Mouse (Mus musculus): ENCODE data around the gene Calml3. TPM values are rescaled to one million over a fixed set of nuclear protein-coding genes. Genes with fewer than 3 reads are reported as not detected.

Calml3 gene
- polyA plus RNA-seq, 1 experiment from 2014 or later, result 0.84 TPM

DNA sequence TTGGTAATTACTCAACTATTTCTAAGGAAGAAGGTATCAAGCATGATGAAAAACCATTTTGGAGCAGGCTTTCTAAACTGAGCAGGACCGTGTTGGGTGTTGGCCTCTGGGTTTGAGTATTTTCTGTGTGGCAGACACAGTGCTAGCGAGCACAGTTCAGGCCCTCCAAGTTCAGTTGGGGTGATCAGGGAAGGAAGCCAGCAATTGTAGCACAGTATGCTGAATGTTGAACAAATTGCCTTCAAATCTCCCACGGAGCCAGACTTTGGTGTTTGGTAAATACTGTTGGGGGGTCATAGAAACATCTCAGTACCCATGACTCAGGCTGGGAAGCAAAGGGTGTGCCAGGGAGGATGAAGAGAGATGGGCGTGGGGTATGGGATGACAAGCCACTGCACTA is 43.0 kb downstream of the Calml3 start:
- no peaks in the 10 kb centered on the region for H3K27me3 ChIP-seq (ENCODE audit: control insufficient read depth, insufficient read depth, low read length)
- no peak overlapping the region for H3K9ac ChIP-seq (ENCODE audit: low read depth, low read length)
- WGBS, result 87% methylated on average over 4 of the region's 4 CpGs
- no peak overlapping the region for H3K4me2 ChIP-seq (replicated peaks; ENCODE audit: low read depth, low read length)
- H3K9me3 ChIP-seq (ENCODE audit: control insufficient read depth, low read length), result no peaks in the 10 kb centered on the region
- H3K36me3 ChIP-seq (ENCODE audit: control insufficient read depth, insufficient read depth, low read length), result no peaks in the 10 kb centered on the region
- H3K4me3 ChIP-seq (ENCODE audit: low read length), result no peak overlapping the region
- H3K4me1 ChIP-seq (ENCODE audit: control insufficient read depth, insufficient read depth, low read length), result no peaks in the 10 kb centered on the region
- no peak for ATAC-seq (ENCODE audit: low FRiP score, low TSS enrichment)
- no peak overlapping the region for H3K27ac ChIP-seq (ENCODE audit: low read depth, low read length)

DNA sequence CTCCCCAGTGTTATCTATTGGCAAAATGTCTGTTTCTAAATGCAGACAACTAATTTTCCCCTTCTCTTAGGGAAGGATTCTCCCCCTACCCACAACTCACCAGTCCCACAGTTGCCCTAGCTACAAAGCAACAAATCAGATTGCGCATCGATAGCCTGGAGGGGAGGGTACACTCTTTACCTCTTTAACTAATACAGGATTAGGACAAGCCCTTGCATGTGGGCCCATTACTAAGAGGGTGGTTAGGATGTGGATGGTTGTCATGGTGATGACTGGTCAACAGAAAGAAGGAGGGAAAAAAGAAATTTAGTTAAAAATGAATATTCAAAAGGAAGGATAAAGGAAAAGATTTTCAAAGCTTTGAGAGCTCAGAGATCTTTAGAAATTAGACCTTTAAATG is 45.8 kb downstream of the Calml3 start:
- no peak overlapping the region for H3K4me3 ChIP-seq (ENCODE audit: low read length)
- ATAC-seq (ENCODE audit: low FRiP score, low TSS enrichment), result no peak
- no peak overlapping the region for H3K4me2 ChIP-seq (replicated peaks; ENCODE audit: low read depth, low read length)
- H3K27me3 ChIP-seq (ENCODE audit: control insufficient read depth, insufficient read depth, low read length), result no peaks in the 10 kb centered on the region
- 91% methylated on average over 2 of the region's 2 CpGs for WGBS
- no peak overlapping the region for H3K27ac ChIP-seq (ENCODE audit: low read depth, low read length)
- no peaks in the 10 kb centered on the region for H3K9me3 ChIP-seq (ENCODE audit: control insufficient read depth, low read length)
- H3K36me3 ChIP-seq (ENCODE audit: control insufficient read depth, insufficient read depth, low read length), result no peaks in the 10 kb centered on the region
- H3K4me1 ChIP-seq (ENCODE audit: control insufficient read depth, insufficient read depth, low read length), result no peaks in the 10 kb centered on the region
- H3K9ac ChIP-seq (ENCODE audit: low read depth, low read length), result no peak overlapping the region

DNA sequence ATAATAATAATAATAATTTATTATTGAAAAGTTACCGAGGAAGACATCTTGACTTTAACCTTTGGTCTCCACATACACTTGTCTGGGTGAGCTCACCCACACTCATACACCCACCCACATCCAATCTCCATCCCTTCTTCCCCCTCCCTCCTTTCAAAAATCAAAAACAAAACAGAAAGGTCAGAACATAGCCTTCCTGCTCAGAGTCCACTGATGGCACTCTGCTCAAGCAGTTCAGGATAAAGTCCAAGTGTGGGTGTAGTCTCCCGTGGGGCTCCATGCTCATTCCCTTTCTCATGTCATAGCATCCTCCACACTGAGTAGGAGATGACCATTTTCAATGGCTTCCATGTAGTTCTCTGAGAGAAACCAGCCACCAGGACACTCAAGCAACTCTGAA is 50.8 kb downstream of the Calml3 start:
- H3K36me3 ChIP-seq (ENCODE audit: control insufficient read depth, insufficient read depth, low read length), result no peaks in the 10 kb centered on the region
- 0 out of 2 replicates have a peak, but pooled peaks cover 3% of the 10 kb centered on the region for H3K4me1 ChIP-seq (ENCODE audit: control insufficient read depth, insufficient read depth, low read length)
- no peak overlapping the region for H3K4me2 ChIP-seq (replicated peaks; ENCODE audit: low read depth, low read length)
- H3K9me3 ChIP-seq (ENCODE audit: control insufficient read depth, low read length), result no peaks in the 10 kb centered on the region
- no peak overlapping the region for H3K4me3 ChIP-seq (ENCODE audit: low read length)
- 93% methylated on average over 2 of the region's 2 CpGs for WGBS
- no peak overlapping the region for H3K9ac ChIP-seq (ENCODE audit: low read depth, low read length)
- no peak overlapping the region for H3K27ac ChIP-seq (ENCODE audit: low read depth, low read length)
- ATAC-seq (ENCODE audit: low FRiP score, low TSS enrichment), result no peak
- H3K27me3 ChIP-seq (ENCODE audit: control insufficient read depth, insufficient read depth, low read length), result no peaks in the 10 kb centered on the region

Other genes starting within 250 kb of the Calml3 start
- 24.7 and 25.8 TPM in 2 replicates for gene Fam208b, start 193.2 kb downstream of the Calml3 start, polyA plus RNA-seq (2014; fragmentation: Nextera tagmentation; extraction: Ambion mirVana)
- 10.5 and 15.7 TPM in 2 replicates for gene Asb13, start 170.3 kb downstream of the Calml3 start, polyA plus RNA-seq (2014; fragmentation: Nextera tagmentation; extraction: Ambion mirVana)
- not detected in 2 replicates for gene Calm4, start 33.4 kb upstream of the Calml3 start, polyA plus RNA-seq (2014; fragmentation: Nextera tagmentation; extraction: Ambion mirVana)
- not detected in 2 replicates for gene Calm5, start 49.9 kb upstream of the Calml3 start, polyA plus RNA-seq (2014; fragmentation: Nextera tagmentation; extraction: Ambion mirVana)
- gene Net1, start 113.9 kb upstream of the Calml3 start, polyA plus RNA-seq (2014; fragmentation: Nextera tagmentation; extraction: Ambion mirVana), result 28.5 and 43.9 TPM in 2 replicates
- gene Tubal3, start 114.0 kb upstream of the Calml3 start, polyA plus RNA-seq (2014; fragmentation: Nextera tagmentation; extraction: Ambion mirVana), result not detected in 2 replicates
- gene Ucn3, start 141.0 kb upstream of the Calml3 start, polyA plus RNA-seq (2014; fragmentation: Nextera tagmentation; extraction: Ambion mirVana), result not detected in 2 replicates
- gene Akr1c14, start 244.7 kb upstream of the Calml3 start, polyA plus RNA-seq (2014; fragmentation: Nextera tagmentation; extraction: Ambion mirVana), result 1.6 and 1.9 TPM in 2 replicates